Mouse (Mus musculus) hindbrain, embryonic 10.5 days (tissue): ENCODE measurements around the gene Avpr2. TPM values are rescaled to one million over a fixed set of nuclear protein-coding genes. Genes with fewer than 3 reads are reported as not detected.

Experiments used
- DNase-seq: peaks from one replicate; pipeline ENCODE4 v3.0.0-alpha.2; 2017; ENCODE audit warnings: low spot score
- H3K27ac ChIP-seq: fragments of 300-500 bp; sonication (generic); 2 replicates; pipeline ENCODE4 v1.5.1; 2016; ENCODE audit warnings: mild to moderate bottlenecking, moderate library complexity
- H3K27me3 ChIP-seq: fragments of 300-500 bp; sonication (generic); 2 replicates; pipeline ENCODE4 v1.6.1; 2016; ENCODE audit warnings: mild to moderate bottlenecking; ENCODE audit not compliant: poor library complexity, insufficient read depth, severe bottlenecking
- H3K36me3 ChIP-seq: fragments of 300-500 bp; sonication (generic); 2 replicates; pipeline ENCODE4 v1.6.1; 2016; ENCODE audit warnings: mild to moderate bottlenecking, moderate library complexity
- H3K4me1 ChIP-seq: fragments of 300-500 bp; sonication (generic); replicated peaks from 2 replicates; pipeline ENCODE4 v1.6.1; 2016; ENCODE audit warnings: mild to moderate bottlenecking
- H3K4me3 ChIP-seq: fragments of 300-500 bp; sonication (generic); 2 replicates; pipeline ENCODE4 v1.5.1; 2016; ENCODE audit warnings: mild to moderate bottlenecking, moderate library complexity
- H3K9me3 ChIP-seq: fragments of 300-500 bp; sonication (generic); 2 replicates; pipeline ENCODE4 v1.6.1; 2016; ENCODE audit warnings: mild to moderate bottlenecking, moderate library complexity
- WGBS: fragments of 180-500 bp; shearing (Covaris S2); methylation state at CpG from one replicate; pipeline ENCODE4 v1.1.7; 2016; 5-methylcytosine and 5-hydroxymethylcytosine counted together
- polyA plus RNA-seq: library from polyadenylated mRNA; unstranded; fragments of >200 nt; fragmentation: Nextera tagmentation; extraction: Ambion mirVana; gene quantifications from 2 replicates; pipeline ENCODE4 v1.2.1, GENCODE M21; 2016

The Avpr2 gene
- polyA plus RNA-seq, 1 experiment from 2014 or later = 0.16 TPM

DNA sequence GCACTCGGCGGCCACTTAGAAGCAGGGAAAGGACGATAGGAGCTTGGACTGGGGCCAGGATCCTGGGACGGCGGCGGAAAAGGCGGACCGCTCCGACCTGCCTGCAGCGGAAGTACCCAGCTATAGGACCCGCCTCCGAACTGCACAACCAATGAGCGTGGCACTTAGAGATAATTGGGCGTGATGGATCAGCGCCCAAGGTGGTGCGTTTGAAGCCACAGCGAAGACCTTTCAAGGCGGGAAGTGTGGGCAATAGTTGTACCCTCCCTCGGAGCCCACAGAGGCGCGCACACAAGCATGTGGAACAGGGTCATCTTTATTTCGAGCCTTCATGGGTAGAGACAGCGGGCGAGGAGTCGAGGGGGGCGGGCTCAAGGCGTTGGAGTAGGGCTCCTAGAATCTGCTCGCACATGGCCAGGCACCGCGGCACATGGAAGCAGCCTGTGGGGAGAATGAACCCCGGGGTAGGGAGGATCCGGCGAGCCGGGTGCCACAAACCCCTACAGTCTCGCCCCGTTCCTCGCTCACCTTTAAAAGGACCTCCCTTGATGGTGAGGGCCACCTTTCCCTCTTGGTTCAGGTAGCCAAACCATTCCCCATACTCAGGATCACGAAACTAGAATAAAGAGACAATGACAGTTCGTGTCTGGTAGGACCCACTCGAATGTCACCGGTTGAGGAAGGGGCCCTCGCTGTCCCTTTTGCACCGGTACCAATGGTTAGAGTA, 30.1 kb downstream of the Avpr2 start, which contains the start of the genes Arhgap4 and Naa10:
Arhgap4 (minus strand) TSS at position 48 of the 727 bp plus-strand sequence.
Naa10 (minus strand) TSS at position 122 of the 727 bp plus-strand sequence.
- peak within 1 kb of the TSS; percentile 62 for H3K4me3 ChIP-seq
- peak; percentile 85 for DNase-seq
- H3K27ac ChIP-seq = peak within 1 kb of the TSS; percentile 89
- peaks cover 6% of the 10 kb centered on the region; the same call in 1 of the 2 replicates for H3K4me1 ChIP-seq
- WGBS = 21% methylated on average over 43 of the region's 43 CpGs
- H3K27me3 ChIP-seq = no peaks in the 10 kb centered on the region
- H3K9me3 ChIP-seq = no peaks in the 10 kb centered on the region
- peaks cover 31% of the 10 kb centered on the region for H3K36me3 ChIP-seq

GRCm38 (mm10) chrX:73922550-73922882, 30.6 kb downstream of the Avpr2 start:
- Histone ChIP-seq H3K4me1 (peaks cover 6% of the 10 kb centered on the region; the same call in 1 of the 2 replicates), H3K27me3 (no peaks in the 10 kb centered on the region), H3K9me3 (no peaks in the 10 kb centered on the region), H3K36me3 (peaks cover 26% of the 10 kb centered on the region), H3K4me3 (peak overlapping the region; percentile 62), H3K27ac (peak overlapping the region; percentile 89)
- 76% methylated on average over 8 of the region's 8 CpGs for WGBS
- DNase-seq = no peak

DNA sequence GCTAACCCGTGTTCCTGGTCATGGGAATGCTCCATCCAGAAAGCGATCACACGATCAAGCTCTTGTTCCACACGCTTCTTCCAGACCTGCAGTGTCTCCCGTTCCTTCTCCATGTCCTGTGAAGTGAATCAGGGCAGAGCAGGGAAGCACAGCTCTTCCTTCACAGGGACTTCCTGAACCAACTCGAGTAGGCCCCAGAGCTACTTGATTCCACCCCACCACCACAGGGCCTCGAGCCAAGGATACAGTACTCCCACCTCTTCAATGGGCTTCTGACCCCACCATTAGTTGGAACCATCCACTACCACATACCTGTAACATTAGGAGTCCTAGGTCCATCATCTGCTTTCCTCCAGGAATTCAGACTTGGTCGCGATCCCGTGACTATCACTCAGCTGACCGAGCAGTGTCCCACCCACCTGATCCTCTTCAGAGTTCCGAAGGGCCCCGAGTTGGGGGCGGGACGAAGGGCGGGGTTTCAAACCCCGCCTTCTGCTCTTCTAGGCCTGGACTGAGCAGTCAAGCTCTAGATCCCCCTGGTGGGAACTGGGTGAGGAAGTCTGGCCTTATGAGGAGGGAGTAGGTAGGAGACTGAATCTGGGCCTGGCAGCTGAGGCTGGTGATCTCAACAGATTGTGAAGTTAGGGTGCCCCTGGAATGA, 38.6 kb downstream of the Avpr2 start, which contains the start of gene Renbp:
Renbp (minus strand) TSS at position 449 of the 661 bp plus-strand sequence.
- peak within 1 kb of the TSS; percentile 33 for H3K4me3 ChIP-seq
- 41% methylated on average over 17 of the region's 17 CpGs for WGBS

DNA sequence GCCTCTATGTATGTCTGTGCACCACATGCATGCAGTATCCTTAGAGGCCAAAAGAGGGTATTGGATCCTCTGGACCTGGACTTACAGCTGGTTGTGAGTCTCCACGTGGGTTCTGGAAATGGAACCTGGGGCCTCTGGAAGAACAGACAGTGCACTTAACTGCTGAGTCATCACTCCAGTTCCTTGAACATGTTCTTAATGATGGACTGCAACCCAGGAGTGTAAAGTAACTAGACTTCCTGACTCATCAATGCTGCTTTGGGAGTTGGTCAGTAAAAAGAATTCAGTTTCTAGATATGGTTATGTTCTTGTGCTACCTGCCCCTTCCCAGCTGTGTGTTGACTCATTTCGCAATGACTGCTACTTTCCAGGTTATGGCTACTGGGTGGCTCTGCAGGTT, 40.0 kb downstream of the Avpr2 start:
- H3K4me1 ChIP-seq = no peaks in the 10 kb centered on the region
- H3K27ac ChIP-seq = no peak overlapping the region
- DNase-seq = no peak
- H3K4me3 ChIP-seq = no peak overlapping the region
- 83% methylated on average over 2 of the region's 2 CpGs for WGBS
- H3K36me3 ChIP-seq = no peaks in the 10 kb centered on the region
- H3K27me3 ChIP-seq = no peaks in the 10 kb centered on the region
- H3K9me3 ChIP-seq = no peaks in the 10 kb centered on the region

More for the DNA sequence above, 38.6 kb downstream of the Avpr2 start, which contains the start of gene Renbp:
- no peaks in the 10 kb centered on the region for H3K27me3 ChIP-seq
- H3K9me3 ChIP-seq = no peaks in the 10 kb centered on the region
- peak; percentile 55 for DNase-seq
- no peak within 1 kb of the TSS for H3K27ac ChIP-seq
- no peaks in the 10 kb centered on the region for H3K36me3 ChIP-seq
- H3K4me1 ChIP-seq = no peaks in the 10 kb centered on the region

- Histone ChIP-seq H3K9me3 (no peaks in the 10 kb centered on the region), H3K36me3 (peaks cover 60% of the 10 kb centered on the region), H3K27ac (no peak overlapping the region), H3K27me3 (no peaks in the 10 kb centered on the region), H3K4me3 (no peak overlapping the region), H3K4me1 (no peaks in the 10 kb centered on the region)
- no peak for DNase-seq
- 89% methylated on average over 2 of the region's 2 CpGs for WGBS
Observed at GRCm38 (mm10) chrX:73941860-73942259, 50.0 kb downstream of the Avpr2 start.

DNA sequence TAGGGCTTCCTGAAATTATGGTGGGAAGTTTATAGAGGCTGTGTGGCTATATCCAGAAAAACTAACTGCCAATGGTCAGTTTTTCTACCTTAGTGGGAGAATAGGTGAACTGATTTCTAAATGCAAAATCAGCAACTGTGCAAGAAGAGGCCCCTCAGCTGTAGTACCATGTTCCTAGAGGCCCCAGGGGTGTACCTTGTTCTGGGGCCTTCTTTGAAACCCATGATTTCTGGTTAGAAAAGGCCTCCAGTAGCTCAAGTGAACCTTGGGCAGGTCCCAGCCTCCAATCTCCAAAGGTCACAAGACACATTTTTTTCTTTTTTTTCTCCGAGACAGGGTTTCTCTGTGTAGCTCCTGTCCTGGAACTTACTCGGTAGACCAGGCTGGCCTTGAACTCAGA, 50.4 kb downstream of the Avpr2 start:
- no peaks in the 10 kb centered on the region for H3K9me3 ChIP-seq
- H3K36me3 ChIP-seq = peaks cover 65% of the 10 kb centered on the region
- H3K27me3 ChIP-seq = no peaks in the 10 kb centered on the region
- no peak for DNase-seq
- WGBS = 97% methylated on average over 2 of the region's 2 CpGs
- H3K4me3 ChIP-seq = no peak overlapping the region
- H3K27ac ChIP-seq = no peak overlapping the region
- no peaks in the 10 kb centered on the region for H3K4me1 ChIP-seq

Other genes with a start within 250 kb of the Avpr2 start
- gene Pnck, start 232.0 kb upstream of the Avpr2 start, polyA plus RNA-seq = 7.6 and 12.9 TPM in 2 replicates
- 5.0 and 5.6 TPM in 2 replicates for gene Slc6a8, start 219.0 kb upstream of the Avpr2 start, polyA plus RNA-seq
- gene Bcap31, start 175.9 kb upstream of the Avpr2 start, polyA plus RNA-seq = 144 and 164 TPM in 2 replicates
- 10.7 and 14.1 TPM in 2 replicates for gene Abcd1, start 175.5 kb upstream of the Avpr2 start, polyA plus RNA-seq
- 0.10 and 0.19 TPM in 2 replicates for gene Plxnb3, start 135.0 kb upstream of the Avpr2 start, polyA plus RNA-seq
- 1.3 and 1.8 TPM in 2 replicates for gene Srpk3, start 117.7 kb upstream of the Avpr2 start, polyA plus RNA-seq
- 181 and 204 TPM in 2 replicates for gene Idh3g, start 105.2 kb upstream of the Avpr2 start, polyA plus RNA-seq
- 121 and 140 TPM in 2 replicates for gene Ssr4, start 105.1 kb upstream of the Avpr2 start, polyA plus RNA-seq
- gene Pdzd4, start 67.1 kb upstream of the Avpr2 start, polyA plus RNA-seq = 0.63 and 1.0 TPM in 2 replicates
- gene L1cam, start 4.0 kb downstream of the Avpr2 start, polyA plus RNA-seq = 13.4 and 26.1 TPM in 2 replicates
- 2.2 TPM in 2 replicates for gene Arhgap4, start 29.8 kb downstream of the Avpr2 start, polyA plus RNA-seq
- gene Naa10, start 29.8 kb downstream of the Avpr2 start, polyA plus RNA-seq = 148 and 159 TPM in 2 replicates
- 20.6 and 25.8 TPM in 2 replicates for gene Renbp, start 38.7 kb downstream of the Avpr2 start, polyA plus RNA-seq
- gene Hcfc1, start 74.3 kb downstream of the Avpr2 start, polyA plus RNA-seq = 77.2 and 77.7 TPM in 2 replicates
- 53.3 and 60.6 TPM in 2 replicates for gene Irak1, start 131.8 kb downstream of the Avpr2 start, polyA plus RNA-seq
- not detected in 2 replicates for gene Opn1mw, start 235.4 kb downstream of the Avpr2 start, polyA plus RNA-seq
- 15.3 and 15.4 TPM in 2 replicates for gene Mecp2, start 243.3 kb downstream of the Avpr2 start, polyA plus RNA-seq